Mouse (Mus musculus): ENCODE data around the gene Coq2.

DNA sequence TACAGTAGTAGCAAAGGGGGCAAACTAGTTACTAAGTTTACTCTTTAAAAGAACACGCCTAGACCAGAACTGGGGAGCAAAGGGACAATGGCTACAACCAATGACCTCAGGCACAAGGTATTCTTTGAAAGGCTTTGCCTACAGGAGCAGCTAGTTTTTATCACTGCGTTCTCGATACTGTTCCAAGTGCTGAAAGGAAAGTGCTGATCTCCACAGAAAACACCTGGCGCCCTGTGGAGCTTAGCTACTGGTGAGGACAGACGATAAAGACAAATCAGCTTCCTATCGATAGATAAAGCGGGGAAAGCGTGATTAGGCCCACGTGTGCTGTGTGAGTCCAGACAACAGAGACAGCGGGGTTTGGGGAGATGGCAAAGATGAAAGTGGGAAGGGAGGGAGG, 26.9 kb downstream of the Coq2 start:
- TF ChIP-seq POLR2A (IDR thresholded peaks at IDR 0.05; ENCODE audit: insufficient read length, low read depth): no peak
- TF ChIP-seq MAX (IDR thresholded peaks at IDR 0.05; ENCODE audit: low read depth): no peak
- TF ChIP-seq MYOG (IDR thresholded peaks at IDR 0.05; ENCODE audit: control insufficient read depth in 1 of 3, insufficient read depth in 1 of 3, insufficient read length in 2 of 3, low read depth in 2 of 3): no peak
